Mouse (Mus musculus) heart, adult 2 months (tissue): ENCODE measurements around the gene Pdzrn3. TPM values are rescaled to one million over a fixed set of nuclear protein-coding genes. Genes with fewer than 3 reads are reported as not detected.

ENCODE experiments used
- DNase-seq, 2 experiments: peaks; one replicate each; pipeline ENCODE4 v3.0.0; 2021
- H3K27ac ChIP-seq: fragments of 200-600 bp; 2 replicates; pipeline ENCODE4 v1.8.1; 2022
- H3K27me3 ChIP-seq: fragments of 200-500 bp; 2 replicates; pipeline ENCODE4 v1.6.1; 2012; ENCODE audit warnings: mild to moderate bottlenecking, low read length, inconsistent platforms, mixed read lengths; ENCODE audit not compliant: control insufficient read depth, insufficient read depth
- H3K36me3 ChIP-seq: fragments of 200-500 bp; 2 replicates; pipeline ENCODE4 v1.6.1; 2012; ENCODE audit warnings: low read length, inconsistent platforms; ENCODE audit not compliant: control insufficient read depth, insufficient read depth
- H3K4me1 ChIP-seq: fragments of 200-500 bp; 2 replicates; pipeline ENCODE4 v1.6.1; 2011; ENCODE audit warnings: low read length; ENCODE audit not compliant: control insufficient read depth, insufficient read depth
- H3K4me3 ChIP-seq: fragments of 200-600 bp; 2 replicates; pipeline ENCODE4 v1.8.1; 2022
- H3K79me2 ChIP-seq: fragments of 200-500 bp; replicated peaks from 2 replicates; pipeline ENCODE4 v1.6.1; 2012; ENCODE audit warnings: mild to moderate bottlenecking, inconsistent platforms, low read length, moderate library complexity, mixed read lengths; ENCODE audit not compliant: control insufficient read depth, insufficient read depth
- H3K9ac ChIP-seq: fragments of 200-500 bp; 2 replicates; pipeline ENCODE4 v1.6.1; 2012; ENCODE audit warnings: low read depth, mild to moderate bottlenecking, control low read depth, inconsistent platforms, low read length, mixed read lengths
- CTCF ChIP-seq: fragments of 200-600 bp; IDR thresholded peaks from 2 replicates; pipeline ENCODE4 v1.8.1; 2022; ENCODE audit warnings: antibody characterized with exemption, mild to moderate bottlenecking, moderate library complexity
- EP300 ChIP-seq: fragments of 200-500 bp; IDR thresholded peaks from 2 replicates; pipeline ENCODE4 v1.6.1; 2011; ENCODE audit warnings: low read depth, low read length, control low read depth; ENCODE audit not compliant: insufficient read depth
- POLR2A ChIP-seq: fragments of 200-500 bp; IDR thresholded peaks from 2 replicates; pipeline ENCODE4 v1.6.1; 2011; ENCODE audit warnings: mild to moderate bottlenecking, low read depth, low read length, control low read depth; ENCODE audit not compliant: insufficient read depth
- whole genome bisulfite sequencing: fragments of 180-500 bp; shearing (Covaris S2); methylation state at CpG from one replicate; pipeline ENCODE4 v1.1.7; 2018; 5-methylcytosine and 5-hydroxymethylcytosine counted together
- intact Hi-C: fragments of 180-260 bp; cut with DNase I; formaldehyde crosslinking; loops from one replicate; pipeline ENCODE4 v1.15.1; 2025
- polyA plus RNA-seq: library from polyadenylated mRNA; depleted of rRNA; stranded (reverse); fragments of >200 nt; gene quantifications from 2 replicates; pipeline ENCODE4 v1.2.3, GENCODE M21; 2012
- total RNA-seq, 2 experiments: library from RNA; stranded (reverse); gene quantifications; 2 replicates each; pipeline ENCODE4 v1.2.3; 2021

Pdzrn3 gene
- total and polyA plus RNA-seq, 3 experiments: 19.3 to 32.2 (median 28.7) TPM

DNA sequence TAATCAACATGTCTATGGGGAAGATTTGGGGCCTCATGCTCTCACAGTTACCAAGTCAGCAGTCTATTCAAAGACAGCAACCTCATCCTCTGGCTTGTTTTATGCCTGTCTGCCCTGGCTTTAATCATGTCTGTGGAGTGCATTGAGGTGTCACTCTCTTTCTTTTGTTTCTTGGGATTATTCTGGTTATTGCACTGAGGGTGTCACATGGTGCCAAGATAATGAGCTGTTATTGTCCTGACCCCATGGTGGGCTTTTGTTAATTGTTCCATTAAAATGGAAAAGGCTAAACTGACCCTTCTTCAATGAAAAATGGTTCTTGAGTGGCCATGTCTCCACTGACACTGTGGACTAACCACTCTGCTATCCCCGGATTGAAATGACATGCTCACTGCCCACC lies 34.0 kb upstream of the Pdzrn3 start:
- intact Hi-C loops: no loop called here
- Histone ChIP-seq H3K79me2 (no peaks in the 10 kb centered on the region), H3K9ac (no peak overlapping the region), H3K27me3 (no peaks in the 10 kb centered on the region), H3K36me3 (no peaks in the 10 kb centered on the region), H3K27ac (no peak overlapping the region), H3K4me1 (no peaks in the 10 kb centered on the region; the same call in 1 of the 2 replicates), H3K4me3 (no peak overlapping the region)
- TF ChIP-seq EP300: no peak
- TF ChIP-seq POLR2A: no peak
- TF ChIP-seq CTCF: no peak
- WGBS: 81% methylated on average over 1 of the region's 1 CpGs
- DNase-seq: no peak

DNA sequence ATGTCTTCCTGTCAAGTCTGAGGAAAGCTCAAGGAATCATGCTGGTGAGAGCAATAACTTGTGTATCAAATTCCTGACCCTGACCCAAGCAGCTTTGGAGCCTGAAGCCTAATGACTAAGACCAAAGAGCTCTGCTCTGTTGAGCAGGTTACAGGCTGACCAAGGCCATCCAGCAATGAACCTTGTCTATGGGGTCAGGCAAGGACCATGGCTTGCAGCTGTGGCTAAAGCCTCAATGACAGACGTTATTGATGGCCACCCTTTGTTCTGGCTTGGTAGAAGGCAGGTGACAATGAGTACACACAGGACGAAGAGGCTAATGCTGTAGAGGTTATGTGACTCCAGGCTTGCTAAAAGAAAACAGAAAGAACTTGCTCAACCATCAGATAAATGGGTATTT lies 33.4 kb upstream of the Pdzrn3 start:
- no peak for DNase-seq
- WGBS: 60% methylated on average over 2 of the region's 2 CpGs
- Histone ChIP-seq H3K27me3 (no peaks in the 10 kb centered on the region), H3K9ac (no peak overlapping the region), H3K79me2 (no peaks in the 10 kb centered on the region), H3K4me3 (no peak overlapping the region), H3K4me1 (no peaks in the 10 kb centered on the region; the same call in 1 of the 2 replicates), H3K36me3 (no peaks in the 10 kb centered on the region), H3K27ac (no peak overlapping the region)
- TF ChIP-seq POLR2A (no peak), EP300 (no peak), CTCF (no peak)
- intact Hi-C loops: no loop called here

GRCm38 (mm10) chr6:101396711-101397110 lies 19.0 kb upstream of the Pdzrn3 start:
- TF ChIP-seq CTCF (no peak), POLR2A (no peak), EP300 (no peak)
- H3K27ac ChIP-seq: no peak overlapping the region
- no peaks in the 10 kb centered on the region for H3K79me2 ChIP-seq
- intact Hi-C loops: no loop called here
- WGBS: 53% methylated on average over 4 of the region's 4 CpGs
- H3K36me3 ChIP-seq: no peaks in the 10 kb centered on the region
- no peak overlapping the region for H3K4me3 ChIP-seq
- DNase-seq: no peak
- no peak overlapping the region for H3K9ac ChIP-seq
- H3K27me3 ChIP-seq: no peaks in the 10 kb centered on the region
- H3K4me1 ChIP-seq: no peaks in the 10 kb centered on the region

- no peak overlapping the region for H3K4me3 ChIP-seq
- no peak for TF ChIP-seq POLR2A
- no peak for TF ChIP-seq EP300
- TF ChIP-seq CTCF: no peak
- no peaks in the 10 kb centered on the region for H3K79me2 ChIP-seq
- intact Hi-C loops: no loop called here
- H3K36me3 ChIP-seq: no peaks in the 10 kb centered on the region
- no peak overlapping the region for H3K9ac ChIP-seq
- WGBS: 92% methylated on average over 6 of the region's 6 CpGs
- no peaks in the 10 kb centered on the region for H3K27me3 ChIP-seq
- H3K4me1 ChIP-seq: no peaks in the 10 kb centered on the region
- no peak overlapping the region for H3K27ac ChIP-seq
- DNase-seq: no peak
Measured at GRCm38 (mm10) chr6:101395908-101396307, 18.2 kb upstream of the Pdzrn3 start.

DNA sequence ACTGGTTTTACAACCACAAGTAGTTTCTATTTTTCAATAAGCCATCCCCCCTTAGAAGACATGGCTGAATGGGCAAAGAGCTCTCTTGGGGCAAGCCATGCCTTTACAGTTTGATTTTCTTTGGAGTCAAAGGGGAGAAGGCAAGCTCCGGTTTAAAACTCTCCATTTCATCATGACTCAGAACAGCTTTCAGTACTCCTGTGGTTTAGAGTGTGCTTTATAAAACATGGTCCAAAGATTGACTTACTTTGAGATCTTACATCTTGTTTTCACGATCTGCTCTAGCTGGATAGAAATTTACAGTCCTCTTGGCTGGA lies 15.1 kb upstream of the Pdzrn3 start:
- Histone ChIP-seq H3K9ac (no peak overlapping the region), H3K79me2 (no peaks in the 10 kb centered on the region), H3K27me3 (no peaks in the 10 kb centered on the region), H3K36me3 (no peaks in the 10 kb centered on the region), H3K4me3 (no peak overlapping the region), H3K4me1 (no peaks in the 10 kb centered on the region), H3K27ac (no peak overlapping the region)
- TF ChIP-seq POLR2A (no peak), CTCF (no peak), EP300 (no peak)
- DNase-seq: no peak
- 83% methylated on average over 2 of the region's 2 CpGs for WGBS
- intact Hi-C loops: no loop called here

DNA sequence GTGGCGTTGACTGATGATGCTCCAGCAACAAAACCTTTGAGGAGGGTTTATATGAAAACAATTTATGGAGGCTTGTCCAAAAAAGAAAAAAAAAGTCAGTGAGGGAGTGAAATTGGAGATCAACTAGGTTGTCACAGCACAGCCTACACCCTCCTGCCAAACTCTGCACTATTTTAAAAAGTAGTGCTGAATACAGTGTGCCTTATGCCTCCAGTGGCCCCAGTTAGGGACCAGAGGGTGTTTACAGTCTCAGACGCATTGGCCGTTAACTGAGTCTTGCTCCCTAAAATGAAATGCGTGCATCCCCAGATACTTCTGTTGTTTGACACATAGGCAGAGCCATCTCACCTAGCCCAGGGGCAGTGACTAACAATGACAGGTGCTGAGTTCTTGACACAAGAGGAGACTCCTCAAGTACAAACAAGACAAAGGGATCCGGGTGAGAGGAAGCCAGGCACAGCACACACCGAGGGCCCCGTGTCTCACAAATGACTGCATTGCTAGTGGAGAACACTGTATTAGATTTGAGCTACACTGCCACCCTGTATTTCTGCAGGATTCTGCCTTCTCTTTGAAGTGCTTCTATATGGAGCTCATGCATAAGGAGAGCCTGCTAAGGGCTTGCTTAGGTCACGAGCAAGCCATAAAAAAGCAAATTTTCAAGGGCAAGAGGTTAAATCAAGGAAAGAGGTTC lies 14.6 kb upstream of the Pdzrn3 start:
- Histone ChIP-seq H3K79me2 (no peaks in the 10 kb centered on the region), H3K9ac (no peak overlapping the region), H3K4me1 (no peaks in the 10 kb centered on the region), H3K4me3 (no peak overlapping the region), H3K27ac (no peak overlapping the region), H3K27me3 (no peaks in the 10 kb centered on the region), H3K36me3 (no peaks in the 10 kb centered on the region)
- WGBS: 85% methylated on average over 8 of the region's 8 CpGs
- TF ChIP-seq CTCF (no peak), EP300 (no peak), POLR2A (no peak)
- intact Hi-C loops: no loop called here
- no peak for DNase-seq
